Mouse (Mus musculus) lung, adult 2 months (tissue): ENCODE data around the gene Gimap7.

Source experiments
- CTCF ChIP-seq: fragments of 200-500 bp; IDR thresholded peaks from 2 replicates; pipeline ENCODE4 v1.5.1; 2011; ENCODE audit warnings: mild to moderate bottlenecking, low read length, control low read depth; ENCODE audit not compliant: insufficient read depth
- POLR2A ChIP-seq: fragments of 200-500 bp; IDR thresholded peaks from 2 replicates; pipeline ENCODE4 v1.6.1; 2011; ENCODE audit warnings: low read depth, mild to moderate bottlenecking, control low read depth, low read length, borderline replicate concordance; ENCODE audit errors: extremely low read depth

GRCm38 (mm10) chr6:48684319-48684718 is 34.1 kb upstream of the Gimap7 start, which contains the start of gene Gimap4:
- TF ChIP-seq POLR2A (peak; percentile 21; the same call in 1 of the 2 replicates), CTCF (no peak)
